Mouse (Mus musculus) heart, adult 10 weeks (tissue): Measurements from ENCODE around the gene Pmm2. TPM values are rescaled to one million over a fixed set of nuclear protein-coding genes. Genes with fewer than 3 reads are reported as not detected.

Experiments used
- polyA plus RNA-seq: library from polyadenylated mRNA; stranded (reverse); fragments of 350-450 nt; fragmentation: Illumina TruSeq; extraction: RNeasy Lipid Tissue Mini Kit (QIAGEN cat#74804); gene quantifications from one replicate; pipeline ENCODE4 v1.2.3, GENCODE M21; 2014; ENCODE audit warnings: low read depth, low replicate concordance

Gene Pmm2
- polyA plus RNA-seq: 42.2 TPM

GRCm38 (mm10) chr16:8637217-8638051 lies at the start of gene Pmm2, which contains the start of gene Tmem186:
Gene Pmm2, plus strand, starts transcription at chr16:8637674.
Gene Tmem186, minus strand, starts transcription at chr16:8637712.

GRCm38 (mm10) chr16:8671551-8672349 lies 34.3 kb downstream of the Pmm2 start, which contains the start of gene Carhsp1:
Gene Carhsp1, minus strand, starts transcription at chr16:8672155.

GRCm38 (mm10) chr16:8680470-8680869 lies 43.0 kb downstream of the Pmm2 start, which contains the start of gene Gm5767:
Gene Gm5767, plus strand, starts transcription at chr16:8680770.

Other genes starting within 250 kb of the Pmm2 start
- gene Tmem114, start 212.5 kb upstream of the Pmm2 start, polyA plus RNA-seq: not detected
- 29.8 TPM for gene Mettl22, start 166.9 kb upstream of the Pmm2 start, polyA plus RNA-seq
- 16.2 TPM for gene Abat, start 124.2 kb upstream of the Pmm2 start, polyA plus RNA-seq
- 21.8 TPM for gene Tmem186, start within 50 bp of the Pmm2 start, polyA plus RNA-seq
- gene Carhsp1, start 34.5 kb downstream of the Pmm2 start, polyA plus RNA-seq: 21.2 TPM
- gene Gm5767, start 43.1 kb downstream of the Pmm2 start, polyA plus RNA-seq: not detected
- 51.5 TPM for gene Usp7, start 154.6 kb downstream of the Pmm2 start, polyA plus RNA-seq
- gene 1810013L24Rik, start 192.4 kb downstream of the Pmm2 start, polyA plus RNA-seq: 69.0 TPM